Mouse (Mus musculus) forebrain, embryonic 10.5 days (tissue): Measurements from ENCODE around the gene Epn1. TPM values are rescaled to one million over a fixed set of nuclear protein-coding genes. Genes with fewer than 3 reads are reported as not detected.

Experiments used
- DNase-seq: peaks from one replicate; pipeline ENCODE4 v3.0.0-alpha.2; 2017; ENCODE audit warnings: low spot score; ENCODE audit errors: extremely low spot score
- H3K27ac ChIP-seq: fragments of 300-500 bp; sonication (generic); 2 replicates; pipeline ENCODE4 v1.5.1; 2016; ENCODE audit warnings: mild to moderate bottlenecking
- H3K27me3 ChIP-seq: fragments of 300-500 bp; sonication (generic); 2 replicates; pipeline ENCODE4 v1.6.1; 2016; ENCODE audit warnings: mild to moderate bottlenecking; ENCODE audit not compliant: poor library complexity, severe bottlenecking
- H3K36me3 ChIP-seq: fragments of 300-500 bp; sonication (generic); replicated peaks from 2 replicates; pipeline ENCODE4 v1.6.1; 2016; ENCODE audit warnings: mild to moderate bottlenecking, moderate library complexity
- H3K4me1 ChIP-seq: fragments of 300-500 bp; sonication (generic); 2 replicates; pipeline ENCODE4 v1.6.1; 2016
- H3K4me3 ChIP-seq: fragments of 300-500 bp; sonication (generic); 2 replicates; pipeline ENCODE4 v1.5.1; 2016; ENCODE audit warnings: mild to moderate bottlenecking, moderate library complexity
- H3K9me3 ChIP-seq: fragments of 300-500 bp; sonication (generic); 2 replicates; pipeline ENCODE4 v1.6.1; 2016; ENCODE audit warnings: mild to moderate bottlenecking, moderate library complexity
- WGBS: fragments of 180-500 bp; shearing (Covaris S2); methylation state at CpG from one replicate; pipeline ENCODE4 v1.1.7; 2016; 5-methylcytosine and 5-hydroxymethylcytosine counted together
- polyA plus RNA-seq: library from polyadenylated mRNA; unstranded; fragments of >200 nt; fragmentation: Nextera tagmentation; extraction: Ambion mirVana; gene quantifications from 2 replicates; pipeline ENCODE4 v1.2.1, GENCODE M21; 2016

Epn1 gene
- polyA plus RNA-seq, 1 experiment from 2014 or later = 53.5 TPM

GRCm38 (mm10) chr7:5085512-5085911 lies 5.5 kb downstream of the Epn1 start:
- peaks cover 15% of the 10 kb centered on the region for H3K4me1 ChIP-seq
- WGBS = 87% methylated on average over 1 of the region's 1 CpGs
- no peak overlapping the region for H3K4me3 ChIP-seq
- H3K9me3 ChIP-seq = no peaks in the 10 kb centered on the region
- H3K27me3 ChIP-seq = no peaks in the 10 kb centered on the region
- no peak for DNase-seq
- peaks cover 81% of the 10 kb centered on the region for H3K36me3 ChIP-seq
- H3K27ac ChIP-seq = no peak overlapping the region

- no peaks in the 10 kb centered on the region for H3K27me3 ChIP-seq
- no peak overlapping the region for H3K27ac ChIP-seq
- H3K9me3 ChIP-seq = no peaks in the 10 kb centered on the region
- 90% methylated on average over 5 of the region's 5 CpGs for WGBS
- H3K4me1 ChIP-seq = peaks cover 1% of the 10 kb centered on the region
- H3K4me3 ChIP-seq = no peak overlapping the region
- no peak for DNase-seq
- peaks cover 93% of the 10 kb centered on the region for H3K36me3 ChIP-seq
These were observed 6.9 kb downstream of the Epn1 start for GRCm38 (mm10) chr7:5086921-5087440.

GRCm38 (mm10) chr7:5087886-5088285 lies 7.9 kb downstream of the Epn1 start:
- WGBS = 91% methylated on average over 4 of the region's 4 CpGs
- no peak for DNase-seq
- Histone ChIP-seq H3K9me3 (no peaks in the 10 kb centered on the region), H3K4me1 (no peaks in the 10 kb centered on the region), H3K27ac (no peak overlapping the region), H3K4me3 (no peak overlapping the region), H3K36me3 (peaks cover 96% of the 10 kb centered on the region), H3K27me3 (no peaks in the 10 kb centered on the region)

DNA sequence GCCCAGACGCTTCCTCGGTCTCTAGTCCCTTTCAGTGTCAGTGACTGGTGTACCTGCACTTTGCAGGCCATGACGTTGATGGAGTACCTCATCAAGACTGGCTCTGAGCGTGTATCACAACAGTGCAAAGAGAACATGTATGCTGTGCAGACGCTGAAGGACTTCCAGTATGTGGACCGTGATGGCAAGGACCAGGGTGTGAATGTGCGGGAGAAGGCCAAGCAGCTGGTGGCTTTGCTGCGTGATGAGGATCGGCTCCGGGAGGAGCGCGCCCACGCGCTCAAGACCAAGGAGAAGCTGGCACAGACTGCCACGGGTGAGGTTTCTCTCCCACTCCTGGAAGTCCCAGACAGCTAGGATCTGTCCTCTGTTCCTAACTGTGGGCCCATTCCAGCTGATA lies 9.8 kb downstream of the Epn1 start:
- Histone ChIP-seq H3K36me3 (peaks cover 96% of the 10 kb centered on the region), H3K27ac (no peak overlapping the region), H3K27me3 (no peaks in the 10 kb centered on the region), H3K9me3 (peaks cover 3% of the 10 kb centered on the region; the same call in 1 of the 2 replicates), H3K4me3 (no peak overlapping the region), H3K4me1 (no peaks in the 10 kb centered on the region)
- DNase-seq = no peak
- 95% methylated on average over 15 of the region's 15 CpGs for WGBS

DNA sequence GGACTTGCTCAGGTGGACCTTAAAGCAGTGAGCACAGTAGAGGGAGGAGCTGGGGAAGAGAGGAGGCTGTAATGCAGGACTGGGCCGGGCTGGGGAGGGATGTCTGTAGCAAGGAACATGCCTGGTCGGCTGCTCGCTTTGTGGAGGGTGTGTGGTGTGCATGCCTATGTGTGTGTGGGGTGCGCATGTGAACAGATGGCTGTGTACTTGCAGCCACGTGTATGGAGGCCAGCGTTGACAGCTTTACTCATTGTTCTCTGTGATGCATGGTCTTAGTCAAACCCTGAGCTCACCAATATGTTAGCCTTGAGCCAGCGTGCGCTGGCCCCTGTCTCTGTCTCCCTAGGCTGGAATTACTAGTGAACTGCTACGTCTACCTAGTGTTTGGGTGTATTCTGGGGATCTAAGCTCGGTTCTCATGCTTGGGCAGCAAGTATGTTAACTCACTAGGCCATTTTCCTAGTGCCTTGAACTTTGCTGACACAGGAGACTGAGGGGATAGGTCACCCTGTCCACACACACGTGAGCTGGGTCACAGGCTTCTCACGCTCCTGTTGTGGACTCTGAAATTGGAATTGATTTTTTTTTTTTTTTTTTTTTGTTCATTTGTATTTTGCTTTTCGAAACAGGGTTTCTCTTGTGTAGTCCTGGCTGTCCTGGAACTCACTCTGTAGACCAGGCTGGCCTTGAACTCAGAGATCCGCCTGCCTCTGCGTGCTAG lies 11.1 kb downstream of the Epn1 start:
- WGBS = 94% methylated on average over 15 of the region's 15 CpGs
- no peaks in the 10 kb centered on the region for H3K27me3 ChIP-seq
- H3K36me3 ChIP-seq = peaks cover 96% of the 10 kb centered on the region
- DNase-seq = no peak
- no peak overlapping the region for H3K4me3 ChIP-seq
- H3K4me1 ChIP-seq = no peaks in the 10 kb centered on the region
- H3K9me3 ChIP-seq = peaks cover 3% of the 10 kb centered on the region; the same call in 1 of the 2 replicates
- H3K27ac ChIP-seq = no peak overlapping the region

GRCm38 (mm10) chr7:5092381-5092780 lies 12.3 kb downstream of the Epn1 start:
- peaks cover 3% of the 10 kb centered on the region; the same call in 1 of the 2 replicates for H3K9me3 ChIP-seq
- no peak overlapping the region for H3K4me3 ChIP-seq
- DNase-seq = no peak
- 87% methylated on average over 6 of the region's 6 CpGs for WGBS
- H3K27me3 ChIP-seq = no peaks in the 10 kb centered on the region
- no peak overlapping the region for H3K27ac ChIP-seq
- H3K4me1 ChIP-seq = no peaks in the 10 kb centered on the region
- H3K36me3 ChIP-seq = peaks cover 97% of the 10 kb centered on the region

DNA sequence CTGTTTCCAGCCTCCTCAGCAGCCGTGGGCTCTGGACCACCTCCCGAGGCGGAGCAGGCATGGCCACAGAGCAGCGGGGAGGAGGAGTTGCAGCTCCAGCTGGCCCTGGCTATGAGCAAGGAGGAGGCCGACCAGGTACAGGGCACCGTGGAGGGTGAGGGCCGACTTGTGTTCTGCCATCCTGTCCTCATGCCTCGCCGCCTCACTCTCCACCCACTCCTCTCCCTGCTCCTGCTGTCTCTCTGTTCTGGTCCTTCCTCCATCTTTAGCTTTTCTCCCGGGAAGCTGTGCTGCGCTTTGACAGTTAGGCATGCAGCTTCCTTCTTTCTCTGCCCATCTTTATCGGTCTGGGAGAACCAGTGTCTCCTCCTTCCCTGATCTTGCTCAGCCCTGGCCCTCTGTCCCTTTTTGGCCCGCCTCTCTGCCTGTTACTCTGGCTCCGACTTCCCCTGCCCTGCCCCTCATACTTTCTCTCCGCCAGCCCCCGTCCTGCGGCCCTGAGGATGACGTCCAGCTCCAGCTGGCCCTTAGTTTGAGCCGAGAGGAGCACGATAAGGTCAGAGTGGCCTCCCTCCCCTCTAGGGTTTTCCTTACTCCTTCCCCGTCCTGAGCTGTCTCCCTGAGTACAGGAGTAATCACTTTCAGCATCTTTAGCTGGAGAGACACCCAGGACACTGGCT lies 12.9 kb downstream of the Epn1 start:
- no peak overlapping the region for H3K4me3 ChIP-seq
- no peak overlapping the region for H3K27ac ChIP-seq
- H3K27me3 ChIP-seq = no peaks in the 10 kb centered on the region
- no peak for DNase-seq
- H3K9me3 ChIP-seq = peaks cover 3% of the 10 kb centered on the region; the same call in 1 of the 2 replicates
- H3K36me3 ChIP-seq = peaks cover 98% of the 10 kb centered on the region
- H3K4me1 ChIP-seq = no peaks in the 10 kb centered on the region
- 91% methylated on average over 21 of the region's 21 CpGs for WGBS

- no peak for DNase-seq
- Histone ChIP-seq H3K4me1 (no peaks in the 10 kb centered on the region), H3K4me3 (no peak overlapping the region), H3K9me3 (no peaks in the 10 kb centered on the region), H3K27ac (no peak overlapping the region), H3K27me3 (no peaks in the 10 kb centered on the region), H3K36me3 (peaks cover 60% of the 10 kb centered on the region)
- 96% methylated on average over 5 of the region's 5 CpGs for WGBS
These were observed 18.7 kb downstream of the Epn1 start for GRCm38 (mm10) chr7:5098769-5099168.

- DNase-seq = no peak
- H3K27me3 ChIP-seq = no peaks in the 10 kb centered on the region
- 85% methylated on average over 3 of the region's 3 CpGs for WGBS
- H3K4me1 ChIP-seq = no peaks in the 10 kb centered on the region
- H3K27ac ChIP-seq = no peak overlapping the region
- no peak overlapping the region for H3K4me3 ChIP-seq
- H3K36me3 ChIP-seq = peaks cover 50% of the 10 kb centered on the region
- H3K9me3 ChIP-seq = no peaks in the 10 kb centered on the region
These were observed 19.8 kb downstream of the Epn1 start for GRCm38 (mm10) chr7:5099796-5100195.

DNA sequence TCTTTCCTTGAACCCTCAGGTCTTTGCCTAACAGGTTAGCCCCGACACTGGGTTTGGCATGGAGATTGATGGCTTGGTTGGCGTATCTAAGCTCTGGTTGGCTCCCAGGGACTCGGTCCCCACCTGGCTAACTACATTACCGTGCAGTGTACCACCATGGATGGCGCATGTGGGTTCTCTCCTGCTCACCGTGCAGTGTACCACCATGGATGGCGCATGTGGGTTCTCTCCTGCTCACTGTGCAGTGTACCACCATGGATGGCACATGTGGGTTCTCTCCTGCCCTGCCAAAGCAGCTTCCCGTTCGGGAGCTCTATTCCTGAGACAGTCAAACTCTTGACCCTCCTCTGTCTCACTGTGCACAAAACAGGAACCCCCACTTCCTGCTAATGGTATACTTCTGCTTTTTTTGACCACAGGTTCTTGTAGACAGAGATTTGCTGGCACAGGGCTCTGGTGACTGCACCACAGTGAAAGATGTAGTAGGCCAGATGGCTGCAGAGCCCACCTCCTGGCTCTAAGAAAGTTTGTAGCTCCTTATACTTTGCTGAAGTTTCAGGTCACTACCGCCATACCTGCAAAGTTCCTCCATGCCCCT lies 21.1 kb downstream of the Epn1 start:
- Histone ChIP-seq H3K27ac (no peak overlapping the region), H3K4me3 (no peak overlapping the region), H3K4me1 (no peaks in the 10 kb centered on the region), H3K27me3 (no peaks in the 10 kb centered on the region), H3K36me3 (peaks cover 36% of the 10 kb centered on the region), H3K9me3 (no peaks in the 10 kb centered on the region)
- DNase-seq = no peak
- 90% methylated on average over 10 of the region's 10 CpGs for WGBS

DNA sequence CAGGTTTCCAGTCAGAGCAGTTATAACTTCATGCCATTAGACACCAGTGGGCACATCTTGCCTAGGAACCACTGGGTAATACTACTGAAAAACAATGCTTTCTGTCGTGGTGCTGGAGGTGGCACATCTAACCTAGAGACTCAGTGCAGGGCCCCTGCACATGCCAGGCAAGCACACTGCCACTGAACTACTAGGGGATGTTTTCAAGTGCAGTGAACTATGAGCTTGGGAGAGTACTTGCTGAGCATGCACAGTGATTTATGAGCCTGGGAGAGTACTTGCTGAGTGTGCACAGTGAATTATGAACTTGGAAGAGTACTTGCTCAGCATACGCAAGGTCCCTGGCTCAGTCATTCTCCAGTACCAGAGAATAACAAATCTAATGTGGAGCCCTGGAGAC lies 22.5 kb downstream of the Epn1 start:
- no peaks in the 10 kb centered on the region for H3K4me1 ChIP-seq
- H3K9me3 ChIP-seq = no peaks in the 10 kb centered on the region
- WGBS = 88% methylated on average over 2 of the region's 2 CpGs
- DNase-seq = no peak
- H3K36me3 ChIP-seq = peaks cover 22% of the 10 kb centered on the region
- H3K4me3 ChIP-seq = no peak overlapping the region
- no peaks in the 10 kb centered on the region for H3K27me3 ChIP-seq
- H3K27ac ChIP-seq = no peak overlapping the region

DNA sequence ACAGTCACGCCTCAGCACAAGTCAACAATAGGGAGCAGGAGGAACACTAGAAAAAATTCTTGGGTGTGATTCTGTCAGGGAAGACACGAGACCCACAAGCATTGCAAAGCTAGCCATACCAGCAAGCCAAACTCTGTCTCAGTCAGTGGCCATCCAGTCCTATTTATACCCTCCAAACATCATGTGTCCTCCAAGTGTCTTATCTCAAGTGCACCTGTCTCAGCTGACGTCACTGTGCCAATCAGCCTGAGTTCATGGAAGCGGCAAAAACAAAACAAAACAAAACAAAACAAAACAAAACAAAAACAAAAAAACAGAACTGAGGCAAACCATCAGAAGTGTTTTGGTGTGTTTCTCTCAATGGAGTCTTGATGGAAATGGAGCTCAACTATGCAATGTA lies 28.2 kb downstream of the Epn1 start:
- no peak overlapping the region for H3K4me3 ChIP-seq
- WGBS = 88% methylated on average over 4 of the region's 4 CpGs
- H3K27ac ChIP-seq = no peak overlapping the region

DNA sequence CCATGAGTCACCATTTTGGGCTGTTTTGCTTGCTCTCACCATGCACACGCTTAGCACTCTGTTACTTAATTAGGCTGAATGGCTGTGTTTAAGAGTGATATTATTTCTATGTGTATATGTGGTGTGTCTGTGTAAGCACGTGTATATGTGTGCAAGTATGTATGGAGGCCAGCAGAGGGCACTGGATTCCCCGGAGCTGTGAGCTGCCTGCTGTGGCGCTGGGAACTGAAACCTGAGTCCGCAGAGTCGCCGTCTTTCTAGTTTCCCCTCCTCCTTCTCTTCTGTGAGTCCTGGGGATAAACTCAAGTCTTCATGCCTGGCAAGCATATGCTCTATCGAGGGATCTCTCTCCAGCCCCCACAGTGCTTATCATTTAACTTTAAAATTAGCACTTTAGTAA lies 29.3 kb downstream of the Epn1 start:
- Histone ChIP-seq H3K4me1 (no peaks in the 10 kb centered on the region), H3K36me3 (no peaks in the 10 kb centered on the region), H3K4me3 (no peak overlapping the region), H3K9me3 (peaks cover 4% of the 10 kb centered on the region; the same call in 1 of the 2 replicates), H3K27ac (no peak overlapping the region), H3K27me3 (no peaks in the 10 kb centered on the region)
- WGBS = 82% methylated on average over 8 of the region's 8 CpGs
- DNase-seq = no peak

More for the DNA sequence above, 28.2 kb downstream of the Epn1 start:
- Histone ChIP-seq H3K4me1 (no peaks in the 10 kb centered on the region), H3K9me3 (peaks cover 4% of the 10 kb centered on the region; the same call in 1 of the 2 replicates), H3K36me3 (no peaks in the 10 kb centered on the region), H3K27me3 (no peaks in the 10 kb centered on the region)
- no peak for DNase-seq
